Mouse (Mus musculus): Measurements from ENCODE around the gene Fam57a. TPM values are rescaled to one million over a fixed set of nuclear protein-coding genes. Genes with fewer than 3 reads are reported as not detected.
A peak's percentile ranks its signal among the peaks of the same experiment; 100 is the strongest.

Fam57a gene
- total RNA-seq, 1 experiment from 2014 or later, result 2.0 TPM

GRCm38 (mm10) chr11:76242901-76243810 lies 63.7 kb downstream of the Fam57a start, which contains the start of the genes Mrm3 and Glod4:
Gene Mrm3 (plus strand): TSS chr11:76243715.
Gene Glod4 (minus strand): TSS chr11:76243725.
- peak; percentile 99 for ATAC-seq (replicated peaks; ENCODE audit: low read depth, poor library complexity, severe bottlenecking)

- ATAC-seq (replicated peaks; ENCODE audit: low read depth, poor library complexity, severe bottlenecking), result no peak
Observed at GRCm38 (mm10) chr11:76243811-76244546, 64.5 kb downstream of the Fam57a start.

GRCm38 (mm10) chr11:76246439-76246838 lies 67.0 kb downstream of the Fam57a start:
- ATAC-seq (replicated peaks; ENCODE audit: low read depth, poor library complexity, severe bottlenecking), result no peak

- ATAC-seq (replicated peaks; ENCODE audit: low read depth, poor library complexity, severe bottlenecking), result no peak
Observed at GRCm38 (mm10) chr11:76247239-76247638, 67.8 kb downstream of the Fam57a start.

- no peak for ATAC-seq (replicated peaks; ENCODE audit: low read depth, poor library complexity, severe bottlenecking)
Observed at GRCm38 (mm10) chr11:76252036-76252435, 72.6 kb downstream of the Fam57a start.

GRCm38 (mm10) chr11:76253145-76253917 lies 73.9 kb downstream of the Fam57a start:
- ATAC-seq (replicated peaks; ENCODE audit: low read depth, poor library complexity, severe bottlenecking), result peak; percentile 90

GRCm38 (mm10) chr11:76253918-76254264 lies 74.4 kb downstream of the Fam57a start:
- no peak for ATAC-seq (replicated peaks; ENCODE audit: low read depth, poor library complexity, severe bottlenecking)

- ATAC-seq (replicated peaks; ENCODE audit: low read depth, poor library complexity, severe bottlenecking), result no peak
Observed at GRCm38 (mm10) chr11:76255431-76256001, 76.0 kb downstream of the Fam57a start.

GRCm38 (mm10) chr11:76256129-76256528 lies 76.7 kb downstream of the Fam57a start:
- ATAC-seq (replicated peaks; ENCODE audit: low read depth, poor library complexity, severe bottlenecking), result no peak

GRCm38 (mm10) chr11:76257386-76257785 lies 77.9 kb downstream of the Fam57a start:
- no peak for ATAC-seq (replicated peaks; ENCODE audit: low read depth, poor library complexity, severe bottlenecking)

GRCm38 (mm10) chr11:76258511-76258910 lies 79.0 kb downstream of the Fam57a start:
- no peak for ATAC-seq (replicated peaks; ENCODE audit: low read depth, poor library complexity, severe bottlenecking)

- no peak for ATAC-seq (replicated peaks; ENCODE audit: low read depth, poor library complexity, severe bottlenecking)
Observed at GRCm38 (mm10) chr11:76260208-76261050, 81.0 kb downstream of the Fam57a start.

- peak; percentile 79 for ATAC-seq (replicated peaks; ENCODE audit: low read depth, poor library complexity, severe bottlenecking)
Observed at GRCm38 (mm10) chr11:76261224-76261623, 81.8 kb downstream of the Fam57a start.

- ATAC-seq (replicated peaks; ENCODE audit: low read depth, poor library complexity, severe bottlenecking), result no peak
Observed at GRCm38 (mm10) chr11:76262611-76263351, 83.3 kb downstream of the Fam57a start.

Other genes starting within 250 kb of the Fam57a start
- 1.5 and 1.9 TPM in 2 replicates for gene Rph3al, start 241.2 kb upstream of the Fam57a start, total RNA-seq (2017)
- not detected in 2 replicates for gene 1700016K19Rik, start 179.8 kb upstream of the Fam57a start, total RNA-seq (2017)
- 2.0 and 2.6 TPM in 2 replicates for gene Rflnb, start 151.9 kb upstream of the Fam57a start, total RNA-seq (2017)
- gene Vps53, start within 50 bp of the Fam57a start, total RNA-seq (2017), result 41.8 and 43.6 TPM in 2 replicates
- not detected in 2 replicates for gene Dbil5, start 37.9 kb downstream of the Fam57a start, total RNA-seq (2017)
- 21.7 and 21.9 TPM in 2 replicates for gene Gemin4, start 38.0 kb downstream of the Fam57a start, total RNA-seq (2017)
- 22.5 and 33.2 TPM in 2 replicates for gene Mrm3, start 64.0 kb downstream of the Fam57a start, total RNA-seq (2017)
- 216 and 244 TPM in 2 replicates for gene Glod4, start 64.1 kb downstream of the Fam57a start, total RNA-seq (2017)
- gene Nxn, start 219.5 kb downstream of the Fam57a start, total RNA-seq (2017), result 10.2 and 12.7 TPM in 2 replicates
- 11.1 and 17.0 TPM in 2 replicates for gene Timm22, start 227.3 kb downstream of the Fam57a start, total RNA-seq (2017)

All from common myeloid progenitor, adult 5-6 weeks (primary cell).